In the genomic region with DNA sequence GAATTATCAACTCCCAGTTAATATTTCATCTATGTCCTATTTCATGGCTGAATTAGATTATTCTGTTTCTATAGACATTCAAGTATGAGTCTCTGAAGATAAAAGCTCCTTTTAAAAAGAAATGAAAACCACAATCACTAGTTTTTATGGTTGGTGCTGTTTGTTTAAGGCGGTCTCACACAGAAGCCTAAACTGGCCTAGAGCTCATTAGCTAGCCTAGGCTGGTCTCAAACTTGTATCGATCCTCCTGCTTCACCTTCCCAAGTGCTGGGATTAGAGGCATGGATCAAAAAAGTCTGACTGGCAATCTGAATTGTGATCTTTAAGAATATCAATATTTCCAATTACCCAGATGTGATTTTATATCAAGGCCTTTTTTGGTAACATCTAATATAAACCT, we compare ENCODE assay signal across 33 mouse cellular contexts. TPM values are rescaled to one million over a fixed set of nuclear protein-coding genes. Genes with fewer than 3 reads are reported as not detected.
"Had no signal": no experiment of that assay in that cellular context is flagged by ENCODE, and none has a peak within 500 bp of the region (broad histone marks: within the 10 kb centered on the region; RNA-seq: fewer than 3 reads in every experiment).

No protein-coding gene starts in this region.

- H3K36me3 ChIP-seq: heart, embryonic 13.5 days; heart, embryonic 15.5 days; hindbrain, embryonic 13.5 days; hindbrain, embryonic 15.5 days; kidney, embryonic 15.5 days; limb, embryonic 13.5 days; limb, embryonic 15.5 days; liver, embryonic 12.5 days had no signal

- H3K4me1 ChIP-seq: heart, embryonic 13.5 days; heart, embryonic 15.5 days; hindbrain, embryonic 13.5 days; hindbrain, embryonic 15.5 days; kidney, embryonic 15.5 days; limb, embryonic 13.5 days; limb, embryonic 15.5 days had no signal

- H3K27ac ChIP-seq: gastrocnemius, adult 2 months; heart, adult 2 months; heart, embryonic 13.5 days; heart, embryonic 15.5 days; hindbrain, embryonic 13.5 days; hindbrain, embryonic 15.5 days; hindbrain, postnatal 0 days; kidney, embryonic 15.5 days; kidney, postnatal 0 days; limb, embryonic 13.5 days; limb, embryonic 15.5 days; liver, embryonic 12.5 days; liver, embryonic 14.5 days had no signal

- DNase-seq: gastrocnemius, adult 2 months; gastrocnemius, postnatal 10 days; gastrocnemius, postnatal 36 days; heart, postnatal 14 days; heart, postnatal 36 days; kidney, adult 11 months; kidney, postnatal 14 days; left cerebral cortex, postnatal 4 days had no signal

- H3K27me3 ChIP-seq: heart, embryonic 13.5 days; heart, embryonic 15.5 days; hindbrain, embryonic 13.5 days; hindbrain, embryonic 15.5 days; kidney, embryonic 15.5 days; limb, embryonic 13.5 days; limb, embryonic 15.5 days; liver, embryonic 12.5 days had no signal

- H3K4me3 ChIP-seq: gastrocnemius, adult 2 months; heart, adult 2 months; heart, embryonic 13.5 days; heart, embryonic 15.5 days; hindbrain, embryonic 13.5 days; hindbrain, embryonic 15.5 days; kidney, embryonic 15.5 days; limb, embryonic 13.5 days; limb, embryonic 15.5 days; liver, embryonic 12.5 days had no signal

- H3K9me3 ChIP-seq: heart, embryonic 13.5 days; heart, embryonic 15.5 days; hindbrain, embryonic 13.5 days; hindbrain, embryonic 15.5 days; kidney, embryonic 15.5 days; limb, embryonic 13.5 days; limb, embryonic 15.5 days; liver, embryonic 12.5 days had no signal

- H3K4me2 ChIP-seq: heart, embryonic 11.5 days; heart, embryonic 13.5 days; heart, embryonic 15.5 days; hindbrain, embryonic 13.5 days; hindbrain, embryonic 15.5 days; kidney, embryonic 15.5 days; limb, embryonic 13.5 days; limb, embryonic 15.5 days; liver, embryonic 12.5 days had no signal

- H3K9ac ChIP-seq: heart, embryonic 13.5 days; heart, embryonic 15.5 days; hindbrain, embryonic 13.5 days; hindbrain, embryonic 15.5 days; kidney, embryonic 15.5 days; limb, embryonic 13.5 days; limb, embryonic 15.5 days; liver, embryonic 12.5 days; liver, embryonic 14.5 days had no signal

- ATAC-seq: forebrain, embryonic 16.5 days; hindbrain, postnatal 0 days; liver, embryonic 12.5 days had no signal

RNA-seq across cellular contexts. Expression of a gene that starts 24.3 kb away (rescaled TPM):
- total RNA-seq: gastrocnemius, adult 2 months; gastrocnemius, postnatal 36 days; heart, adult 2 months; heart, postnatal 36 days; hindbrain, postnatal 0 days; layer of hippocampus, adult 8-10 months; layer of hippocampus, postnatal 14 days; layer of hippocampus, postnatal 36 days; left cerebral cortex, adult 18-20 months; left cerebral cortex, postnatal 25 days; left cerebral cortex, postnatal 4 days; liver, adult 2 months had no signal
- polyA plus RNA-seq: forebrain, embryonic 16.5 days; gonadal fat pad, adult 2 months; heart, adult 2 months; heart, embryonic 11.5 days; heart, embryonic 13.5 days; heart, postnatal 0 days; hindbrain, embryonic 11.5 days; hindbrain, embryonic 13.5 days; hindbrain, embryonic 15.5 days; hindbrain, postnatal 0 days; kidney, embryonic 15.5 days; kidney, postnatal 0 days; limb, embryonic 11.5 days; liver, embryonic 12.5 days; liver, embryonic 14.5 days had no signal

RNA-seq across cellular contexts. Expression of a gene that starts 44.2 kb away (rescaled TPM):
- total RNA-seq: hematopoietic stem cell, adult 5-6 weeks had no signal
- polyA plus RNA-seq: forebrain, embryonic 16.5 days; hindbrain, embryonic 11.5 days; hindbrain, embryonic 15.5 days; limb, embryonic 11.5 days; liver, embryonic 14.5 days had no signal
